Mouse (Mus musculus) CH12.LX (cell line): ENCODE results near the gene Mcemp1. TPM values are rescaled to one million over a fixed set of nuclear protein-coding genes. Genes with fewer than 3 reads are reported as not detected.

Experiments used
- DNase-seq: peaks from one replicate; pipeline ENCODE4 v3.0.0-alpha.2; 2013; ENCODE audit errors: extremely low read depth
- H3K27ac ChIP-seq: 2 replicates; pipeline ENCODE4 v1.5.1; 2012; ENCODE audit warnings: low read depth, mild to moderate bottlenecking, control low read depth, moderate library complexity; ENCODE audit not compliant: insufficient read depth
- H3K27me3 ChIP-seq: replicated peaks from 2 replicates; pipeline ENCODE3; 2012; ENCODE audit warnings: inconsistent platforms
- H3K36me3 ChIP-seq, 2 experiments: replicated peaks in 1 of 2; 2 replicates each; pipeline versions ENCODE3 to v1.6.1; 2012; ENCODE audit warnings: inconsistent platforms in 1 of 2, low read length in 1 of 2, mild to moderate bottlenecking in 1 of 2, mixed read lengths in 1 of 2, moderate library complexity in 1 of 2; ENCODE audit not compliant: control insufficient read depth in 1 of 2, insufficient read depth in 1 of 2
- H3K4me1 ChIP-seq, 2 experiments: 2 replicates each; pipeline ENCODE4 v1.6.1; 2012; ENCODE audit warnings: inconsistent platforms in 1 of 2, moderate library complexity in 1 of 2; ENCODE audit not compliant: insufficient read depth in 2 of 2, control insufficient read depth in 1 of 2
- H3K4me2 ChIP-seq: 2 replicates; pipeline ENCODE4 v1.6.1; 2012; ENCODE audit warnings: low read depth, mild to moderate bottlenecking, control low read depth; ENCODE audit not compliant: poor library complexity, insufficient read depth, severe bottlenecking
- H3K4me3 ChIP-seq, 3 experiments: fragments of 150-350 bp in 1 of 3; sonication (generic) in 1 of 3; replicated peaks in 1 of 3; 2 replicates each; pipeline versions ENCODE3 to v1.5.1; 2011 to 2012; ENCODE audit warnings: low read depth in 2 of 3, low read length in 2 of 3, mild to moderate bottlenecking in 2 of 3, moderate library complexity in 2 of 3, control low read depth in 1 of 3, improper control_type of control experiment in 1 of 3, inconsistent platforms in 1 of 3, mixed read lengths in 1 of 3; ENCODE audit not compliant: poor library complexity in 1 of 3
- H3K79me2 ChIP-seq: replicated peaks from 2 replicates; pipeline ENCODE4 v1.6.1; 2012; ENCODE audit warnings: mild to moderate bottlenecking, moderate library complexity; ENCODE audit not compliant: control insufficient read depth, poor library complexity, insufficient read depth, severe bottlenecking; ENCODE audit errors: extremely low read depth
- H3K9ac ChIP-seq: 2 replicates; pipeline ENCODE4 v1.6.1; 2012; ENCODE audit warnings: low read depth, mild to moderate bottlenecking, control low read depth, moderate library complexity; ENCODE audit not compliant: insufficient read depth
- H3K9me3 ChIP-seq: replicated peaks from 2 replicates; pipeline ENCODE3; 2012; ENCODE audit warnings: low read length, inconsistent platforms, mixed read lengths
- CTCF ChIP-seq, 2 experiments: IDR thresholded peaks in 1 of 2; conservative IDR thresholded peaks in 1 of 2; 2 replicates each; pipeline ENCODE4 v1.5.1; 2011 to 2012; ENCODE audit warnings: low read depth in 2 of 2, low read length in 2 of 2, improper control_type of control experiment in 1 of 2, inconsistent platforms in 1 of 2, mild to moderate bottlenecking in 1 of 2, moderate library complexity in 1 of 2
- ETS1 ChIP-seq: conservative IDR thresholded peaks from 2 replicates; pipeline ENCODE4 v1.6.1; 2012; ENCODE audit warnings: low read depth, mild to moderate bottlenecking, inconsistent platforms, low read length, improper control_type of control experiment, moderate library complexity
- GABPA ChIP-seq: IDR thresholded peaks from 2 replicates; pipeline ENCODE4 v1.6.1; 2012; ENCODE audit warnings: low read depth, low read length, improper control_type of control experiment, inconsistent platforms; ENCODE audit not compliant: insufficient replicate concordance
- HCFC1 ChIP-seq: IDR thresholded peaks from 2 replicates; pipeline ENCODE4 v1.6.1; 2012; ENCODE audit warnings: low read depth, mild to moderate bottlenecking, inconsistent platforms, low read length, improper control_type of control experiment
- JUN ChIP-seq: IDR thresholded peaks from 2 replicates; pipeline ENCODE4 v1.6.1; 2011; ENCODE audit warnings: low read depth, mild to moderate bottlenecking, low read length, improper control_type of control experiment, moderate library complexity; ENCODE audit not compliant: insufficient read depth
- KAT2A ChIP-seq: IDR thresholded peaks from 2 replicates; pipeline ENCODE4 v1.6.1; 2012; ENCODE audit warnings: low read length, improper control_type of control experiment, inconsistent platforms; ENCODE audit not compliant: insufficient replicate concordance
- MAFK ChIP-seq: IDR thresholded peaks from 2 replicates; pipeline ENCODE4 v1.6.1; 2011; ENCODE audit warnings: low read length, improper control_type of control experiment; ENCODE audit not compliant: insufficient replicate concordance
- MAZ ChIP-seq: IDR thresholded peaks from 2 replicates; pipeline ENCODE4 v1.6.1; 2012; ENCODE audit warnings: low read depth, mild to moderate bottlenecking, inconsistent platforms, low read length, improper control_type of control experiment, moderate library complexity
- MEF2A ChIP-seq: IDR thresholded peaks from 2 replicates; pipeline ENCODE4 v1.6.1; 2014; ENCODE audit warnings: low read depth, mild to moderate bottlenecking, inconsistent platforms, low read length, improper control_type of control experiment, borderline replicate concordance
- MXI1 ChIP-seq: IDR thresholded peaks from 2 replicates; pipeline ENCODE4 v1.6.1; 2011; ENCODE audit warnings: mild to moderate bottlenecking, low read depth, low read length, improper control_type of control experiment
- MYC ChIP-seq: IDR thresholded peaks from 2 replicates; pipeline ENCODE4 v1.6.1; 2011; ENCODE audit warnings: low read depth, mild to moderate bottlenecking, improper control_type of control experiment, low read length
- NELFE ChIP-seq: IDR thresholded peaks from 2 replicates; pipeline ENCODE4 v1.6.1; 2011; ENCODE audit warnings: low read depth, low read length, improper control_type of control experiment
- NRF1 ChIP-seq: IDR thresholded peaks from 2 replicates; pipeline ENCODE4 v1.6.1; 2014; ENCODE audit warnings: low read depth, mild to moderate bottlenecking, inconsistent platforms, low read length, improper control_type of control experiment, moderate library complexity
- POLR2A ChIP-seq: IDR thresholded peaks from 2 replicates; pipeline ENCODE4 v1.6.1; 2011; ENCODE audit warnings: low read depth, mild to moderate bottlenecking, improper control_type of control experiment, low read length
- POLR2AphosphoS2 ChIP-seq: IDR thresholded peaks from 2 replicates; pipeline ENCODE4 v1.6.1; 2011; ENCODE audit warnings: low read depth, low read length, improper control_type of control experiment
- RAD21 ChIP-seq: IDR thresholded peaks from 2 replicates; pipeline ENCODE4 v1.6.1; 2011; ENCODE audit warnings: low read depth, mild to moderate bottlenecking, low read length, improper control_type of control experiment, moderate library complexity
- SMC3 ChIP-seq: IDR thresholded peaks from 2 replicates; pipeline ENCODE4 v1.6.1; 2011; ENCODE audit warnings: low read depth, low read length, improper control_type of control experiment
- TCF12 ChIP-seq: IDR thresholded peaks from 2 replicates; pipeline ENCODE4 v1.6.1; 2014; ENCODE audit warnings: low read depth, mild to moderate bottlenecking, inconsistent platforms, low read length, improper control_type of control experiment
- UBTF ChIP-seq: IDR thresholded peaks from 2 replicates; pipeline ENCODE4 v1.6.1; 2012; ENCODE audit warnings: low read depth, mild to moderate bottlenecking, inconsistent platforms, low read length, improper control_type of control experiment, moderate library complexity
- USF2 ChIP-seq: conservative IDR thresholded peaks from 2 replicates; pipeline ENCODE4 v1.6.1; 2011; ENCODE audit warnings: low read depth, low read length, improper control_type of control experiment
- ZC3H11A ChIP-seq: IDR thresholded peaks from 2 replicates; pipeline ENCODE4 v1.6.1; 2012; ENCODE audit warnings: low read depth, mild to moderate bottlenecking, inconsistent platforms, low read length, improper control_type of control experiment
- ZKSCAN1 ChIP-seq: IDR thresholded peaks from 2 replicates; pipeline ENCODE4 v1.6.1; 2012; ENCODE audit warnings: low read depth, inconsistent platforms, low read length, improper control_type of control experiment, borderline replicate concordance
- ZMIZ1 ChIP-seq: IDR thresholded peaks from 2 replicates; pipeline ENCODE4 v1.6.1; 2012; ENCODE audit warnings: low read depth, mild to moderate bottlenecking, inconsistent platforms, low read length, improper control_type of control experiment
- dilution Hi-C: fragments of 300-500 bp; cut with MboI; formaldehyde crosslinking; loops from 2 replicates; pipeline ENCODE4 v1.14.3; 2020; ENCODE audit warnings: low sequenced_read_pairs; ENCODE audit not compliant: extremely low pct_unique_long_range_greater_than_20kb, extremely low pct_ligation_motif_present
- in situ Hi-C: fragments of 300-500 bp; cut with MboI; formaldehyde crosslinking; loops from 3 replicates; pipeline ENCODE4 v1.14.3; 2019; ENCODE audit warnings: low sequenced_read_pairs, low pct_ligation_motif_present, low pct_unique_long_range_greater_than_20kb, mixed read lengths
- polyA plus RNA-seq: library from polyadenylated mRNA; unstranded; fragments of >175 nt; gene quantifications from 2 replicates; pipeline ENCODE4 v1.2.1, GENCODE M21; 2012; ENCODE audit warnings: low read depth; ENCODE audit not compliant: insufficient read length
- total RNA-seq, 2 experiments: library from RNA; depleted of rRNA; stranded (reverse); fragments of 300-350 nt in 1 of 2; fragments of >200 nt in 1 of 2; gene quantifications; 2 replicates each; pipeline ENCODE4 v1.2.3; 2012 to 2014

The Mcemp1 gene
- total and polyA plus RNA-seq, 3 experiments, result 0.36 to 0.39 TPM; not detected in 1

GRCm38 (mm10) chr8:3718559-3718958, 53.0 kb downstream of the Mcemp1 start:
- H3K9ac ChIP-seq, result no peak overlapping the region
- no peaks in the 10 kb centered on the region for H3K36me3 ChIP-seq
- no peak overlapping the region for H3K4me2 ChIP-seq
- H3K4me1 ChIP-seq, result no peaks in the 10 kb centered on the region
- DNase-seq, result peak; percentile 70
- in situ Hi-C loops, result loop anchor here (10.0 to 25.0 kb wide), 3 partner anchors 236 to 644 kb away; partner anchors contain the start of genes Cd209c and Cd209g
- no peaks in the 10 kb centered on the region for H3K9me3 ChIP-seq
- peaks cover 43% of the 10 kb centered on the region for H3K27me3 ChIP-seq
- no peak for TF ChIP-seq NELFE
- TF ChIP-seq HCFC1, result no peak
- TF ChIP-seq KAT2A, result no peak
- no peak for TF ChIP-seq MYC
- no peak for TF ChIP-seq MAZ
- no peak for TF ChIP-seq JUN
- no peak for TF ChIP-seq UBTF
- no peak for TF ChIP-seq TCF12
- no peak for TF ChIP-seq POLR2A
- TF ChIP-seq CTCF (conservative IDR thresholded peaks at IDR 0.05 in 1 of 2, IDR thresholded peaks at IDR 0.05 in 1 of 2; ENCODE audit: low read depth in 2 of 2, low read length in 2 of 2), result peak; percentile 95 to 96
- no peak for TF ChIP-seq NRF1
- no peak for TF ChIP-seq GABPA
- TF ChIP-seq USF2, result no peak
- no peak for TF ChIP-seq MAFK
- peak; percentile 81 for TF ChIP-seq SMC3
- no peak for TF ChIP-seq ZKSCAN1
- TF ChIP-seq ZMIZ1, result no peak
- no peak for TF ChIP-seq MXI1
- TF ChIP-seq ETS1, result no peak
- TF ChIP-seq ZC3H11A, result 0 out of 2 replicates have a peak, but pooled peaks have one; percentile 3
- no peak for TF ChIP-seq POLR2AphosphoS2
- TF ChIP-seq RAD21, result peak; percentile 95
- no peak for TF ChIP-seq MEF2A
- TF ChIP-seq, all 38 proteins: peak for 4
- Histone ChIP-seq H3K4me3 (no peak overlapping the region), H3K79me2 (no peaks in the 10 kb centered on the region), H3K27ac (no peak overlapping the region)
- dilution Hi-C loops, result no loop called here

Other genes with a start within 250 kb of the Mcemp1 start
- 4.9 and 5.9 TPM in 2 replicates for gene Pex11g, start 198.1 kb upstream of the Mcemp1 start, total RNA-seq (2012; rRNA removed)
- gene Pex11g, start 198.1 kb upstream of the Mcemp1 start, total RNA-seq (2014; rRNA removed), result 1.3 and 2.4 TPM in 2 replicates
- gene Pex11g, start 198.1 kb upstream of the Mcemp1 start, polyA plus RNA-seq, result 1.9 and 2.7 TPM in 2 replicates
- gene Tex45, start 194.9 kb upstream of the Mcemp1 start, total RNA-seq (2012; rRNA removed), result not detected in 2 replicates
- gene Tex45, start 194.9 kb upstream of the Mcemp1 start, total RNA-seq (2014; rRNA removed), result not detected in 2 replicates
- gene Tex45, start 194.9 kb upstream of the Mcemp1 start, polyA plus RNA-seq, result not detected in 2 replicates
- gene Zfp358, start 172.6 kb upstream of the Mcemp1 start, total RNA-seq (2012; rRNA removed), result 0.25 and 0.64 TPM in 2 replicates
- gene Zfp358, start 172.6 kb upstream of the Mcemp1 start, total RNA-seq (2014; rRNA removed), result 0.54 TPM in 1 of 2 replicates, not detected in the other
- 0.17 TPM in 1 of 2 replicates, not detected in the other for gene Zfp358, start 172.6 kb upstream of the Mcemp1 start, polyA plus RNA-seq
- gene Mcoln1, start 165.3 kb upstream of the Mcemp1 start, total RNA-seq (2012; rRNA removed), result 18.1 and 20.5 TPM in 2 replicates
- gene Mcoln1, start 165.3 kb upstream of the Mcemp1 start, total RNA-seq (2014; rRNA removed), result 11.5 and 13.0 TPM in 2 replicates
- gene Mcoln1, start 165.3 kb upstream of the Mcemp1 start, polyA plus RNA-seq, result 26.5 and 28.0 TPM in 2 replicates
- gene Pnpla6, start 150.4 kb upstream of the Mcemp1 start, total RNA-seq (2012; rRNA removed), result 27.7 and 29.6 TPM in 2 replicates
- gene Pnpla6, start 150.4 kb upstream of the Mcemp1 start, total RNA-seq (2014; rRNA removed), result 12.5 and 13.7 TPM in 2 replicates
- 38.6 and 39.8 TPM in 2 replicates for gene Pnpla6, start 150.4 kb upstream of the Mcemp1 start, polyA plus RNA-seq
- 0.84 and 1.1 TPM in 2 replicates for gene C330021F23Rik, start 97.8 kb upstream of the Mcemp1 start, total RNA-seq (2012; rRNA removed)
- gene C330021F23Rik, start 97.8 kb upstream of the Mcemp1 start, total RNA-seq (2014; rRNA removed), result not detected in 2 replicates
- 0.60 and 1.0 TPM in 2 replicates for gene C330021F23Rik, start 97.8 kb upstream of the Mcemp1 start, polyA plus RNA-seq
- 0.51 and 0.67 TPM in 2 replicates for gene Camsap3, start 78.5 kb upstream of the Mcemp1 start, total RNA-seq (2012; rRNA removed)
- not detected in 2 replicates for gene Camsap3, start 78.5 kb upstream of the Mcemp1 start, total RNA-seq (2014; rRNA removed)
- gene Camsap3, start 78.5 kb upstream of the Mcemp1 start, polyA plus RNA-seq, result 0.36 and 0.50 TPM in 2 replicates
- 60.7 and 62.7 TPM in 2 replicates for gene Xab2, start 44.4 kb upstream of the Mcemp1 start, total RNA-seq (2012; rRNA removed)
- gene Xab2, start 44.4 kb upstream of the Mcemp1 start, total RNA-seq (2014; rRNA removed), result 46.1 and 49.9 TPM in 2 replicates
- 57.1 and 62.0 TPM in 2 replicates for gene Xab2, start 44.4 kb upstream of the Mcemp1 start, polyA plus RNA-seq
- 70.2 and 85.3 TPM in 2 replicates for gene Pet100, start 44.2 kb upstream of the Mcemp1 start, total RNA-seq (2012; rRNA removed)
- 38.8 and 39.0 TPM in 2 replicates for gene Pet100, start 44.2 kb upstream of the Mcemp1 start, total RNA-seq (2014; rRNA removed)
- 62.7 and 86.0 TPM in 2 replicates for gene Pet100, start 44.2 kb upstream of the Mcemp1 start, polyA plus RNA-seq
- gene Pcp2, start 40.2 kb upstream of the Mcemp1 start, total RNA-seq (2012; rRNA removed), result 0.29 and 0.38 TPM in 2 replicates
- gene Pcp2, start 40.2 kb upstream of the Mcemp1 start, total RNA-seq (2014; rRNA removed), result not detected in 2 replicates
- gene Pcp2, start 40.2 kb upstream of the Mcemp1 start, polyA plus RNA-seq, result 0.56 TPM in 1 of 2 replicates, not detected in the other
- gene Stxbp2, start 34.8 kb upstream of the Mcemp1 start, total RNA-seq (2012; rRNA removed), result 92.1 and 123 TPM in 2 replicates
- 53.9 and 60.9 TPM in 2 replicates for gene Stxbp2, start 34.8 kb upstream of the Mcemp1 start, total RNA-seq (2014; rRNA removed)
- gene Stxbp2, start 34.8 kb upstream of the Mcemp1 start, polyA plus RNA-seq, result 136 and 149 TPM in 2 replicates
- gene Retn, start 10.0 kb upstream of the Mcemp1 start, total RNA-seq (2012; rRNA removed), result not detected in 2 replicates
- gene Retn, start 10.0 kb upstream of the Mcemp1 start, total RNA-seq (2014; rRNA removed), result not detected in 2 replicates
- 0.27 TPM in 1 of 2 replicates, not detected in the other for gene Retn, start 10.0 kb upstream of the Mcemp1 start, polyA plus RNA-seq
- gene Fcor, start 6.6 kb downstream of the Mcemp1 start, total RNA-seq (2012; rRNA removed), result not detected in 2 replicates
- not detected in 2 replicates for gene Fcor, start 6.6 kb downstream of the Mcemp1 start, total RNA-seq (2014; rRNA removed)
- gene Fcor, start 6.6 kb downstream of the Mcemp1 start, polyA plus RNA-seq, result 0.63 and 0.67 TPM in 2 replicates
- gene Trappc5, start 10.5 kb downstream of the Mcemp1 start, total RNA-seq (2012; rRNA removed), result 21.5 and 22.2 TPM in 2 replicates
- 26.8 and 27.4 TPM in 2 replicates for gene Trappc5, start 10.5 kb downstream of the Mcemp1 start, total RNA-seq (2014; rRNA removed)
- gene Trappc5, start 10.5 kb downstream of the Mcemp1 start, polyA plus RNA-seq, result 22.4 and 24.4 TPM in 2 replicates
- gene Fcer2a, start 28.4 kb downstream of the Mcemp1 start, total RNA-seq (2012; rRNA removed), result 0.71 and 1.5 TPM in 2 replicates
- gene Fcer2a, start 28.4 kb downstream of the Mcemp1 start, total RNA-seq (2014; rRNA removed), result 2.9 and 3.7 TPM in 2 replicates
- 13.7 and 15.6 TPM in 2 replicates for gene Fcer2a, start 28.4 kb downstream of the Mcemp1 start, polyA plus RNA-seq
- gene Clec4g, start 54.9 kb downstream of the Mcemp1 start, total RNA-seq (2012; rRNA removed), result not detected in 2 replicates
- gene Clec4g, start 54.9 kb downstream of the Mcemp1 start, total RNA-seq (2014; rRNA removed), result not detected in 2 replicates
- gene Clec4g, start 54.9 kb downstream of the Mcemp1 start, polyA plus RNA-seq, result not detected in 2 replicates
- gene Cd209a, start 83.2 kb downstream of the Mcemp1 start, total RNA-seq (2012; rRNA removed), result not detected in 2 replicates
- not detected in 2 replicates for gene Cd209a, start 83.2 kb downstream of the Mcemp1 start, total RNA-seq (2014; rRNA removed)
- not detected in 2 replicates for gene Cd209a, start 83.2 kb downstream of the Mcemp1 start, polyA plus RNA-seq
- not detected in 2 replicates for gene Cd209e, start 188.6 kb downstream of the Mcemp1 start, total RNA-seq (2012; rRNA removed)
- not detected in 2 replicates for gene Cd209e, start 188.6 kb downstream of the Mcemp1 start, total RNA-seq (2014; rRNA removed)
- not detected in 2 replicates for gene Cd209e, start 188.6 kb downstream of the Mcemp1 start, polyA plus RNA-seq
- gene Cd209d, start 212.8 kb downstream of the Mcemp1 start, total RNA-seq (2012; rRNA removed), result 0.25 TPM in 1 of 2 replicates, not detected in the other
- not detected in 2 replicates for gene Cd209d, start 212.8 kb downstream of the Mcemp1 start, total RNA-seq (2014; rRNA removed)
- gene Cd209d, start 212.8 kb downstream of the Mcemp1 start, polyA plus RNA-seq, result not detected in 2 replicates